ENCODE assay signal across 8 mouse cellular contexts in genomic region chr13:51567078-51567395, GRCm38 (mm10). TPM values are rescaled to one million over a fixed set of nuclear protein-coding genes. Genes with fewer than 3 reads are reported as not detected.
DNase-seq lines count a peak whose midpoint lies in the region; ATAC-seq and TF ChIP-seq lines count a peak whose summit lies in the region.

No protein-coding gene starts in this region.

- under 1% methylated on average over 34 of the region's 42 CpGs for whole genome bisulfite sequencing in neural tube, embryonic 11.5 days
- WGBS in intestine, embryonic 16.5 days: under 1% methylated on average over 32 of the region's 42 CpGs
- WGBS in olfactory bulb, adult 2 months: under 1% methylated on average over 42 of the region's 42 CpGs

- no peak overlapping the region for H3K27ac ChIP-seq in neural tube, embryonic 11.5 days (ENCODE audit: low read depth, low read length)
- H3K27ac ChIP-seq in intestine, embryonic 16.5 days (ENCODE audit: low read length): no peak overlapping the region
- no peak overlapping the region for H3K27ac ChIP-seq in olfactory bulb, adult 2 months (ENCODE audit: insufficient read depth, low read depth, low read length)

- no peak for TF ChIP-seq POLR2A in olfactory bulb, adult 2 months (IDR thresholded peaks at IDR 0.05; ENCODE audit: insufficient read depth, low read depth, low read length)

- peaks cover 31% of the 10 kb centered on the region for H3K4me1 ChIP-seq in neural tube, embryonic 11.5 days (ENCODE audit: control insufficient read depth, insufficient read depth, low read length)
- H3K4me1 ChIP-seq in intestine, embryonic 16.5 days (ENCODE audit: control insufficient read depth, insufficient read depth, low read length): peaks cover 20% of the 10 kb centered on the region
- peaks cover 19% of the 10 kb centered on the region for H3K4me1 ChIP-seq in olfactory bulb, adult 2 months (ENCODE audit: control insufficient read depth, insufficient read depth, low read length)

- H3K4me2 ChIP-seq in neural tube, embryonic 11.5 days (ENCODE audit: low read depth): peak overlapping the region; percentile 95
- H3K4me2 ChIP-seq in intestine, embryonic 16.5 days (ENCODE audit: low read depth, low read length): peak overlapping the region; percentile 86

- peak overlapping the region; percentile 58 for H3K9ac ChIP-seq in neural tube, embryonic 11.5 days (ENCODE audit: low read length)
- peak overlapping the region; percentile 55 for H3K9ac ChIP-seq in intestine, embryonic 16.5 days (ENCODE audit: low read depth, low read length)

- no peaks in the 10 kb centered on the region for H3K36me3 ChIP-seq in neural tube, embryonic 11.5 days (ENCODE audit: control insufficient read depth, insufficient read depth, low read length)
- no peaks in the 10 kb centered on the region for H3K36me3 ChIP-seq in intestine, embryonic 16.5 days (ENCODE audit: control insufficient read depth, insufficient read depth, low read length)

- no peak for TF ChIP-seq CTCF in olfactory bulb, adult 2 months (IDR thresholded peaks at IDR 0.05; ENCODE audit: insufficient read depth, low read depth, low read length)

- peak overlapping the region; percentile 52 for H3K4me3 ChIP-seq in neural tube, embryonic 11.5 days (ENCODE audit: low read depth, low read length)
- peak overlapping the region; percentile 52 for H3K4me3 ChIP-seq in intestine, embryonic 16.5 days (ENCODE audit: low read length)
- H3K4me3 ChIP-seq in olfactory bulb, adult 2 months (ENCODE audit: insufficient read depth, low read depth, low read length): peak overlapping the region; percentile 65

- H3K9me3 ChIP-seq in neural tube, embryonic 11.5 days (ENCODE audit: control insufficient read depth, low read length): no peaks in the 10 kb centered on the region
- no peaks in the 10 kb centered on the region for H3K9me3 ChIP-seq in intestine, embryonic 16.5 days (ENCODE audit: control insufficient read depth, low read length)

- no peak for ATAC-seq in neural tube, embryonic 11.5 days (ENCODE audit: insufficient read depth, low FRiP score, low TSS enrichment)
- ATAC-seq in intestine, embryonic 16.5 days: no peak

- H3K27me3 ChIP-seq in neural tube, embryonic 11.5 days (ENCODE audit: control insufficient read depth, insufficient read depth, low read length): peaks cover 34% of the 10 kb centered on the region
- H3K27me3 ChIP-seq in intestine, embryonic 16.5 days (replicated peaks; ENCODE audit: control insufficient read depth, insufficient read depth, low read length): peaks cover 58% of the 10 kb centered on the region

- intact Hi-C loops in gastrocnemius, postnatal 36 days (cut with DNase I): no loop called here

- peak; percentile 33 for DNase-seq in embryo, embryonic 11 days
- DNase-seq in embryo, embryonic 9.5 days (ENCODE audit: extremely low spot score): no peak
- DNase-seq in neural tube, embryonic 11.5 days (ENCODE audit: low spot score): peak; percentile 15
- DNase-seq in neural tube, embryonic 10.5 days (ENCODE audit: extremely low spot score, low spot score): no peak
- no peak for DNase-seq in thymus, postnatal 36 days
- no peak for DNase-seq in gastrocnemius, postnatal 36 days

RNA-seq across cellular contexts. Expression of gene Shc3, which starts 2.2 kb away (rescaled TPM):
- 2.6 and 2.9 TPM in 2 replicates for polyA plus RNA-seq in neural tube, embryonic 11.5 days (2014; fragmentation: Nextera tagmentation; extraction: Ambion mirVana)
- 0.07 and 0.16 TPM in 2 replicates for polyA plus RNA-seq in intestine, embryonic 16.5 days (2015; fragmentation: Nextera tagmentation; extraction: Ambion mirVana)
- not detected in 2 replicates for polyA plus RNA-seq in olfactory bulb, adult 2 months (2012; ENCODE audit: insufficient read depth, insufficient read length, low replicate concordance, missing spikeins)
- total RNA-seq in gastrocnemius, postnatal 36 days (2021): 1 to 10 TPM in 1 of 2 experiments, under 1 TPM in 1; 0.69 to 1.2 TPM

Comparison
In these comparisons a context has a peak if more than half of its experiments do, and no peak if none do; other contexts are left out.
1. DNase-seq: peak in embryo, embryonic 11 days (single experiment) and neural tube, embryonic 11.5 days (single experiment); none in embryo, embryonic 9.5 days (single experiment), neural tube, embryonic 10.5 days (single experiment), thymus, postnatal 36 days (0 of 2) and gastrocnemius, postnatal 36 days (0 of 2).
2. Peak in every context shown above with its lines, with median percentiles within 50 percentile points of each other: H3K4me3 ChIP-seq.